Mouse (Mus musculus): Measurements from ENCODE around the gene Bahd1.
A peak's percentile ranks its signal among the peaks of the same experiment; 100 is the strongest.

Gene Bahd1

DNA sequence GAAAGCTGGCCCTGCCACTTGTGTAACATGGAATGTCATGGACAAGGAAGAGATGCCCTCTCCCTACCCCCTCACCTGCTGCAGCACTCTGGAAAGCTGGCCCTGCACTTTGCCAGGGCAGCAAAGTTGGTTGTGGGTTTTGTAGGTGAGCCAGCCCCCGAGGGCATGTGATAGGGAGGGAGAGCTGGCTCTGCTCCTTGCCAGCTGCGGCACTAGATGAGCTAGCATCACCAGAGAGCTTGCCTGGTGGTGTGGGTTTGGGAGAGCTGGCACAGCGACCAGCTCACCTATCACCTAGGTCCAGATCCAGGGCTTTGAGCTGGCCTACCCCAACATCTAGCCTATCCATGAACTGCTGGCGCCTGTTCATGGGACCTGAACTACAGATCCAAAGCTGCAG, 48.6 kb downstream of the Bahd1 start:
- DNase-seq = no peak

GRCm38 (mm10) chr2:118949699-118950098, 49.5 kb downstream of the Bahd1 start:
- DNase-seq = no peak

DNA sequence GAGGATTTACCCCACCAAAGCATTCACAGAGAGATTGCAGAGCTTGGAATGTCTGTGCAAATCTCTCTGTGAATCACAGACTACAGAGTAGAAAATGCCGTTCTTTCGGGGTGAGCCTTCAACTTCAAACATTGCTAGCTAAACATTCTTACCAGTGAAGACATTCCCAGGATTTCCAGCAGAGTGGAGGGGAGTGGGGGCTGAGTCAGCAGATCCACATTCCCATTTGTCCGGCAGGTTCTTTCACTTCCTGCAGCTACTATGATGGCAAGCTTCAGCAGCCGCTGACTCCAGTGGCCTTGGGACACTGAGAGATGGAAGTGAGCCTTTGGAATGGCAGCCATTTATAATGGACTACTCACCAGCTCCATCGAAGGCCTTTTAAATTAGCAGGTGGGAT, 56.3 kb downstream of the Bahd1 start:
- DNase-seq = no peak

DNA sequence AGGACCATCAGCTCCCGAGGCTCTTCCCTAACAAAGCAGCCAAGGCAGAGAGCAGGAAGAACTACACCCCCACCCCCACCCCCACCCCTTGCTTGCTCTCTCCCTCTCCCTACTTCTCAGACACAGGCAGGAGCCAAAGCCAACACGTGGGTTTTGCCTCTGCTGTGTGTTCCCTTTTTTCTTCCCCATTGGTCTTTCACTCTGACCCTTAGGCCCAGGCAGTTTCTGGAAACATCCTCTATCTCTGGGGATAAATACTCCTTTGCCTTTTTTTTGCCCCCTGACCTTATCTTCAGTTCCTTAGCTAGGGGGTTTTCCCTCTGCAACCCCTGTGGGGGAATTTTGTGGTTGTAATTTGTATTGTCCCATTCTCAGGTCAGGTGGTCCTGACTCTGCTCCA, 59.5 kb downstream of the Bahd1 start:
- no peak for DNase-seq

- no peak for DNase-seq
These were observed 60.2 kb downstream of the Bahd1 start for GRCm38 (mm10) chr2:118960413-118960812.

DNA sequence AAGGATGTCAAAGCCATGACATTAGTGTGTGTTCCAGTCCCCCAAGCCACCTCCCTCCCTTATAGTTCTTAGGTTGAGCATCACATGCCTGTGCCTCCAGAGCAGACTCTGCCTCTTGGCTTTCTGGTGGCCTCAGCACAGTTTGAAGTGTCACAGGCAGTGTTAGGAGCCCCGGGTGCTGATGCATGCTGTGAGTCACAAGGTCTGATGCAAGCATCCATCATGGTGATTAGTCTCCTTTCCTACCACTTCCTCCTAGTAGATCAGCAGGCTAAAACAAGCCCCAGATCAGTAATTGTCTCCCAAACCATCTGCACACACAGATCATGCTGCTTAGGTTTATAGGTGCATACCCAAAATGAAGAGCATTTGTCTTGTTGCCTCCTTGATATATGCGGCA, 61.4 kb downstream of the Bahd1 start:
- DNase-seq = no peak

DNA sequence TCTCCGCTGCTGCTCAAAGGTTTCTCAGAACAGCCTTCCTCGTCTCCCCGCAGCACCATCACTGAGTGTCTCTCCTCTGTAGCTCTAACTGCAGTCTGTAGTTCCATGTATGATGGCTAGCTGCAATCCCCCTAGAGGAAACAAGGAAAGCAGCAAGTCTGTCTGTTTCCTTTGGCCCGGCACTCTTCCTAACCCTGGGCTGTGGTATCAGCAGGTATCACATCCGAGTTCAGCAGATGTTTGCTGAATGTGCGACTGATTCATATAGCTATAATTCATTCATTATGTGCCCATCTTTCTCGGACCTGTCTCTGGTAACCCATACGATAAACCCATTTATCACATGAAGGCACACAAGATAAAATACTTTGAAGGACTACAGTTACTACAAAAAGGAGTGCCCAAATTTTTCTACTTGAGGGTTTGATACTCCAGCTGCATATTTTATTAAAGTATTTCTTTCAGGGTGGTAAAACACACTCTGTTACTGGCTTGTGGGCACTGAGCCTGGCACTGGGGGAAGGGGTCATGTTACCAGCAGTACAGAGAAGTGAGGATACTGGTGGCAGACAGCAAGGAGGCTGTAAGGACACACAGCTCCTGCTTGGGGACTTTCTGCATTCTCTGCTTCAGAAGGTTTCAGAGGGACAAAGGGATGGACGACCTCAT, 63.0 kb downstream of the Bahd1 start:
- DNase-seq = no peak

DNA sequence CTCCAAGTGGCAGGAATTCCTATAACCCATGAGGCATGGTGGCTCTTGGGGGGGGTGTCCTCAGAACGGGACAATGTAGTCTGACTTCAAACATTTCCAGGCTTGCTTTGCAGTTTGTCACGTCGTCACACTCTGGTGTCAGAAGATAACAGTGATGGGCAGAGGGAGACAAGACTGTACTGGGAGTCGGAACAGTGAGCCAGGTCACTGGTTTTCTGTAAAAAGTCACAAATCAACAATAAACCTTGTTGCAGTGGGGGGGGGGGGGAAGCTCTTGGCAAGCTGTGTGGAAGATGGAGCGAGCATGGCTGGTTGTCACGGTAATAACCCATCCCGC, 63.5 kb downstream of the Bahd1 start:
- no peak for DNase-seq

- DNase-seq = no peak
These were observed 69.5 kb downstream of the Bahd1 start for GRCm38 (mm10) chr2:118969585-118970147.

DNA sequence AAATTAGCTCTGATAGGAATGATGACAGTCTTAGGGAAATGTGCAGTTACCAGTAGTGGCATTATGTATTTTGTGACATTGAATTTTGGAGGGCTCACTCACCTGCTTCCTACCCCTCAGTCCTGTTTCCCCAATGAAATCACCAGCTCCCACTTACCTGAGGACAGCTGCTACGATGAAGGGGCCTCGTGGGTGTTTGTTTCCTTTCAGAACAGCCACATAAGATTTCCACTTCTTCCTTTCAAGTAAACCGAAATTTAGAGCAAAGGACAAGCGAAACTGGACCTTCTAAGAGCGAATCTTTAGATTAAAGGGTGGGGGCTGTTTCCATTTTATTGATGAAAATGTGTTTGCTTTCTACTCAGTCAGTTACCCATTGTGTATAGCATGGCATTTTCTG, 71.9 kb downstream of the Bahd1 start:
- no peak for DNase-seq

DNA sequence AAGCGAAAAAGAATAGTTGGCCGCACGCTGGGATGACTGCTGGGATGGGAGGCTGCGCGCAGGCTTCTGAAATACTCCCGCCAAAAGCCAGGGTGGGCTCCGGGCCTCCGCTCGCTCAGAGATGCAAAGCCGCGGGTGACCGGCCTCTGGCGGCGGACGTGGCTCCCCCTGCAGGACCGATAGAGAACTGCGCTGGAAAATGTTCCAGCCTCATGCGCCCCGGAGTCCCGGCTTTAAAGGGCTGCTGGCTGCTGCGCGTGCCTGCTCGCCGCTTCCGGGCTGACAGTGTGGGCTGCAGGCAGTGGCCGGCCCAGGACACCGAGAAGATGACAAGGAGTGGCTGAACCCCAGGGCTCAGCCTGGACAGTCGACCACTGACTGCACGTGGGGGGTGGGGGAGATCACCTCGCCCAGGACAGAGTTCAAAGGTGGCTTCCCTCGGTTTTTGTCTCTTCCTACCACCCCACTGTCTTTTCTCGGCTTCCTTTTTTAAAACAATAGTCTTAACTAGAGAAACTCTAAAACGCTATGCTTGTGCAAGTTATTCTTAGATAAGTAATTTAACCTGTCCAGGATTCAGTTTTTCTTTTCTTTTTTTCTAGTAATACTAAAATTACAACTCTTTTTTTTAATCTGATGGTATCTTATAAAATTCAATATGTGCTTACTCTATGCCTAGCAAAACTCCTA, 72.7 kb downstream of the Bahd1 start:
- DNase-seq = peak; percentile 88
